In genomic region chr11:50229252-50229910, GRCm38 (mm10) we compare ENCODE assay signal across 9 mouse cellular contexts. TPM values are rescaled to one million over a fixed set of nuclear protein-coding genes. Genes with fewer than 3 reads are reported as not detected.
DNase-seq lines count a peak whose midpoint lies in the region; ATAC-seq and TF ChIP-seq lines count a peak whose summit lies in the region.
"Had no signal": no experiment of that assay in that cellular context is flagged by ENCODE, and none has a peak within 500 bp of the region (broad histone marks: within the 10 kb centered on the region; RNA-seq: fewer than 3 reads in every experiment).

No protein-coding gene starts in this region.

- no peak overlapping the region for H3K9ac ChIP-seq in forebrain, embryonic 12.5 days
- H3K9ac ChIP-seq in lung, postnatal 0 days (replicated peaks; ENCODE audit: low read depth), result no peak overlapping the region
- peak overlapping the region; percentile 0; the same call in 1 of the 2 replicates for H3K9ac ChIP-seq in embryonic facial prominence, embryonic 12.5 days
- H3K9ac ChIP-seq: heart, embryonic 13.5 days had no signal

- ATAC-seq in forebrain, embryonic 12.5 days (ENCODE audit: low FRiP score), result no peak
- no peak for ATAC-seq in lung, postnatal 0 days
- no peak for ATAC-seq in embryonic facial prominence, embryonic 12.5 days (ENCODE audit: insufficient number of reproducible peaks, insufficient read depth, low FRiP score, low TSS enrichment)
- peak; percentile 37 for ATAC-seq in neutrophil, adult 5-6 weeks (ENCODE audit: extremely low read depth, insufficient number of reproducible peaks, low FRiP score, poor library complexity, severe bottlenecking)

- no peak for TF ChIP-seq POLR2A in lung, adult 2 months (IDR thresholded peaks at IDR 0.05; ENCODE audit: borderline replicate concordance, extremely low read depth, low read depth, low read length)

- no peak for DNase-seq in forebrain, embryonic 10.5 days (ENCODE audit: extremely low spot score, low spot score)
- peak; percentile 55 for DNase-seq in lung, postnatal 0 days (ENCODE audit: low spot score)
- no peak for DNase-seq in lung, adult 2 months
- DNase-seq in gastrocnemius, adult 18-20 months (ENCODE audit: low spot score), result no peak
- DNase-seq in frontal cortex, postnatal 36 days (ENCODE audit: low spot score in 2 of 2), result no peak

- TF ChIP-seq EP300 in lung, postnatal 0 days (IDR thresholded peaks at IDR 0.05), result no peak

- no peak overlapping the region for H3K4me2 ChIP-seq in forebrain, embryonic 12.5 days
- H3K4me2 ChIP-seq in lung, postnatal 0 days (replicated peaks; ENCODE audit: low read depth, low read length), result no peak overlapping the region
- no peak overlapping the region for H3K4me2 ChIP-seq in embryonic facial prominence, embryonic 12.5 days (replicated peaks)
- H3K4me2 ChIP-seq: heart, embryonic 13.5 days had no signal

- H3K4me3 ChIP-seq in forebrain, embryonic 10.5 days, result 0 out of 2 replicates have a peak overlapping the region, but pooled peaks have one; percentile 9
- no peak overlapping the region for H3K4me3 ChIP-seq in forebrain, embryonic 12.5 days (replicated peaks)
- H3K4me3 ChIP-seq in lung, postnatal 0 days (ENCODE audit: low read depth, low read length), result no peak overlapping the region
- H3K4me3 ChIP-seq in lung, adult 2 months (replicated peaks; ENCODE audit: extremely low read depth, low read depth, low read length), result no peak overlapping the region
- no peak overlapping the region for H3K4me3 ChIP-seq in embryonic facial prominence, embryonic 12.5 days
- H3K4me3 ChIP-seq: heart, embryonic 13.5 days had no signal

- no peaks in the 10 kb centered on the region for H3K9me3 ChIP-seq in forebrain, embryonic 10.5 days
- H3K9me3 ChIP-seq in forebrain, embryonic 12.5 days, result no peaks in the 10 kb centered on the region
- no peaks in the 10 kb centered on the region for H3K9me3 ChIP-seq in lung, postnatal 0 days (ENCODE audit: low read length)
- H3K9me3 ChIP-seq in embryonic facial prominence, embryonic 12.5 days, result no peaks in the 10 kb centered on the region
- H3K9me3 ChIP-seq: heart, embryonic 13.5 days had no signal

- TF ChIP-seq CTCF in lung, postnatal 0 days (IDR thresholded peaks at IDR 0.05), result no peak
- TF ChIP-seq CTCF in lung, adult 2 months (IDR thresholded peaks at IDR 0.05; ENCODE audit: insufficient read depth, low read length), result no peak

- 0 out of 2 replicates have a peak overlapping the region, but pooled peaks have one; percentile 57 for H3K27ac ChIP-seq in forebrain, embryonic 10.5 days
- H3K27ac ChIP-seq in forebrain, embryonic 12.5 days, result no peak overlapping the region
- H3K27ac ChIP-seq in lung, postnatal 0 days (ENCODE audit: low read length), result no peak overlapping the region
- no peak overlapping the region for H3K27ac ChIP-seq in embryonic facial prominence, embryonic 12.5 days
- H3K27ac ChIP-seq: heart, embryonic 13.5 days had no signal

- H3K4me1 ChIP-seq in forebrain, embryonic 10.5 days, result peaks cover 68% of the 10 kb centered on the region
- peaks cover 34% of the 10 kb centered on the region for H3K4me1 ChIP-seq in forebrain, embryonic 12.5 days
- H3K4me1 ChIP-seq in lung, postnatal 0 days (ENCODE audit: insufficient read depth, low read depth, low read length), result peaks cover 26% of the 10 kb centered on the region; the same call in 1 of the 2 replicates
- peaks cover 31% of the 10 kb centered on the region for H3K4me1 ChIP-seq in lung, adult 2 months (ENCODE audit: control insufficient read depth, insufficient read depth, low read length)
- H3K4me1 ChIP-seq in embryonic facial prominence, embryonic 12.5 days, result peaks cover 30% of the 10 kb centered on the region

- H3K27me3 ChIP-seq in forebrain, embryonic 10.5 days (ENCODE audit: poor library complexity, severe bottlenecking), result peaks cover 57% of the 10 kb centered on the region
- peaks cover 31% of the 10 kb centered on the region for H3K27me3 ChIP-seq in forebrain, embryonic 12.5 days
- H3K27me3 ChIP-seq in lung, postnatal 0 days (replicated peaks; ENCODE audit: insufficient read depth, low read length), result no peaks in the 10 kb centered on the region
- H3K27me3 ChIP-seq in embryonic facial prominence, embryonic 12.5 days, result peaks cover 6% of the 10 kb centered on the region; the same call in 1 of the 2 replicates

- peaks cover 36% of the 10 kb centered on the region for H3K36me3 ChIP-seq in forebrain, embryonic 10.5 days (replicated peaks)
- peaks cover 34% of the 10 kb centered on the region for H3K36me3 ChIP-seq in forebrain, embryonic 12.5 days (replicated peaks)
- H3K36me3 ChIP-seq in lung, postnatal 0 days (ENCODE audit: insufficient read depth, low read length), result peaks cover 26% of the 10 kb centered on the region; the same call in 1 of the 2 replicates
- H3K36me3 ChIP-seq in embryonic facial prominence, embryonic 12.5 days, result peaks cover 26% of the 10 kb centered on the region

- 47% methylated on average over 7 of the region's 7 CpGs for WGBS in forebrain, embryonic 10.5 days
- WGBS in forebrain, embryonic 12.5 days, result 43% methylated on average over 7 of the region's 7 CpGs
- WGBS in lung, postnatal 0 days, result 55% methylated on average over 7 of the region's 7 CpGs
- WGBS in lung, adult 2 months, result 46% methylated on average over 7 of the region's 7 CpGs
- 38% methylated on average over 7 of the region's 7 CpGs for WGBS in embryonic facial prominence, embryonic 12.5 days

RNA-seq across cellular contexts. Expression of gene Ltc4s, which starts 9.0 kb away (rescaled TPM):
- 0.79 and 1.1 TPM in 2 replicates for polyA plus RNA-seq in forebrain, embryonic 10.5 days (2016; fragmentation: Nextera tagmentation; extraction: Ambion mirVana)
- polyA plus RNA-seq in forebrain, embryonic 12.5 days (2016; fragmentation: Nextera tagmentation; extraction: Ambion mirVana), result 0.60 and 0.69 TPM in 2 replicates
- polyA plus RNA-seq in lung, postnatal 0 days (2015; fragmentation: Nextera tagmentation; extraction: Ambion mirVana), result 21.8 and 21.9 TPM in 2 replicates
- 106 and 119 TPM in 2 replicates for polyA plus RNA-seq in lung, adult 2 months (2012; rRNA removed)
- 0.62 and 0.74 TPM in 2 replicates for polyA plus RNA-seq in embryonic facial prominence, embryonic 12.5 days (2016; fragmentation: Nextera tagmentation; extraction: Ambion mirVana)
- 2.1 TPM in 1 of 2 replicates, not detected in the other for total RNA-seq in neutrophil, adult 5-6 weeks (2017)
- total RNA-seq in gastrocnemius, adult 18-20 months (2021), result 1 to 10 TPM in 1 of 2 experiments, under 1 TPM in 1; 0.89 to 2.7 TPM

RNA-seq across cellular contexts. Expression of gene Mgat4b, which starts 18.7 kb away (rescaled TPM):
- polyA plus RNA-seq in forebrain, embryonic 10.5 days (2016; fragmentation: Nextera tagmentation; extraction: Ambion mirVana), result 10.8 and 13.2 TPM in 2 replicates
- 31.6 and 40.3 TPM in 2 replicates for polyA plus RNA-seq in forebrain, embryonic 12.5 days (2016; fragmentation: Nextera tagmentation; extraction: Ambion mirVana)
- 43.4 and 44.4 TPM in 2 replicates for polyA plus RNA-seq in lung, postnatal 0 days (2015; fragmentation: Nextera tagmentation; extraction: Ambion mirVana)
- polyA plus RNA-seq in lung, adult 2 months (2012; rRNA removed), result 77.4 and 91.7 TPM in 2 replicates
- 38.1 and 40.7 TPM in 2 replicates for polyA plus RNA-seq in embryonic facial prominence, embryonic 12.5 days (2016; fragmentation: Nextera tagmentation; extraction: Ambion mirVana)
- 4.4 and 5.5 TPM in 2 replicates for total RNA-seq in neutrophil, adult 5-6 weeks (2017)
- 10 to 100 TPM; 38.3 to 39.1 TPM for total RNA-seq in gastrocnemius, adult 18-20 months (2021)

RNA-seq across cellular contexts. Expression of gene Sqstm1, which starts 18.8 kb away (rescaled TPM):
- polyA plus RNA-seq in forebrain, embryonic 10.5 days (2016; fragmentation: Nextera tagmentation; extraction: Ambion mirVana), result 117 and 122 TPM in 2 replicates
- 165 and 169 TPM in 2 replicates for polyA plus RNA-seq in forebrain, embryonic 12.5 days (2016; fragmentation: Nextera tagmentation; extraction: Ambion mirVana)
- 405 and 426 TPM in 2 replicates for polyA plus RNA-seq in lung, postnatal 0 days (2015; fragmentation: Nextera tagmentation; extraction: Ambion mirVana)
- 249 and 251 TPM in 2 replicates for polyA plus RNA-seq in lung, adult 2 months (2012; rRNA removed)
- 187 and 192 TPM in 2 replicates for polyA plus RNA-seq in embryonic facial prominence, embryonic 12.5 days (2016; fragmentation: Nextera tagmentation; extraction: Ambion mirVana)
- 438 and 455 TPM in 2 replicates for total RNA-seq in neutrophil, adult 5-6 weeks (2017)
- 100 to 1,000 TPM; 521 to 604 TPM for total RNA-seq in gastrocnemius, adult 18-20 months (2021)

RNA-seq across cellular contexts. Expression of gene Mrnip, which starts 55.1 kb away (rescaled TPM):
- 22.8 and 25.9 TPM in 2 replicates for polyA plus RNA-seq in forebrain, embryonic 10.5 days (2016; fragmentation: Nextera tagmentation; extraction: Ambion mirVana)
- polyA plus RNA-seq in forebrain, embryonic 12.5 days (2016; fragmentation: Nextera tagmentation; extraction: Ambion mirVana), result 22.2 and 24.9 TPM in 2 replicates
- polyA plus RNA-seq in lung, postnatal 0 days (2015; fragmentation: Nextera tagmentation; extraction: Ambion mirVana), result 6.9 and 9.0 TPM in 2 replicates
- 2.7 and 4.5 TPM in 2 replicates for polyA plus RNA-seq in lung, adult 2 months (2012; rRNA removed)
- 17.8 and 18.6 TPM in 2 replicates for polyA plus RNA-seq in embryonic facial prominence, embryonic 12.5 days (2016; fragmentation: Nextera tagmentation; extraction: Ambion mirVana)
- 2.2 and 2.9 TPM in 2 replicates for total RNA-seq in neutrophil, adult 5-6 weeks (2017)
- total RNA-seq in gastrocnemius, adult 18-20 months (2021), result 1 to 10 TPM; 2.4 to 2.7 TPM

Comparison
In these comparisons a context has a peak if more than half of its experiments do, and no peak if none do; other contexts are left out.
1. RNA of gene Ltc4s, which starts 9.0 kb away (polyA plus RNA-seq): 106 to 119 TPM in lung, adult 2 months and 21.8 to 21.9 TPM in lung, postnatal 0 days; 0.79 to 1.1 TPM in forebrain, embryonic 10.5 days, 0.62 to 0.74 TPM in embryonic facial prominence, embryonic 12.5 days and 0.60 to 0.69 TPM in forebrain, embryonic 12.5 days; every median in the first group is over 10 times any median in the second.